ENCODE assay signal across 19 mouse cellular contexts in the genomic region with DNA sequence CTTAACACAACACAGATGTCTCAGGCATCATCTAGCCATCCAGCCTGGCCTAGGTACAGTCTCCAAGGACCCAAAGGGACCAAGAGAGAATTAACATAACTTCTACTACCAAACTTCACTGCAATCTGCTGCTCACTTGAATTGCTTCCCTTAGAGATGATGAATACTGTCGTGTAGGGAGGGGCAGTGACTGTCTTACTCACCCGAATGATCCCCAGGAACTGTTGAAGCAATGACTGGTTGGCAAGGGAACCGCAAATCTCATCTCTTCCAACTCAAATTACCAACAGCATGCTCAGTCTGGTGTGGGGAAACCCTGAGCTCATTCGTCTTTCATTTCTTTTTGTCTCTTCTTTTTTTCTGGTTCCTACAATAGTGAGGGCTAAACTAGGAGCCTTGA.
DNase-seq lines count a peak whose midpoint lies in the region; ATAC-seq lines count a peak whose summit lies in the region.
"Had no signal": no experiment of that assay in that cellular context is flagged by ENCODE, and none has a peak within 500 bp of the region (broad histone marks: within the 10 kb centered on the region; RNA-seq: fewer than 3 reads in every experiment).

No protein-coding gene starts in this region.

- DNase-seq in frontal cortex, postnatal 25 days (ENCODE audit: low spot score in 2 of 2) = no peak
- peak; percentile 85 for DNase-seq in 3T3-L1 (ENCODE audit: low read depth, low spot score)
- peak; percentile 23 for DNase-seq in 416B (ENCODE audit: low read depth)
- DNase-seq in adipocyte (ENCODE audit: low spot score) = peak; percentile 48
- DNase-seq in spleen, adult 18-20 months = no peak
- DNase-seq in thymus, postnatal 14 days = no peak
- DNase-seq: cerebellum, adult 18-20 months; cerebellum, postnatal 10 days; gastrocnemius, adult 2 months; gastrocnemius, postnatal 36 days; heart, adult 18-20 months; heart, postnatal 10 days; heart, postnatal 4 days; kidney, adult 8-10 months had no signal

- peak; percentile 73 for ATAC-seq in frontal cortex, adult (ENCODE audit: low TSS enrichment)
- ATAC-seq: forebrain, embryonic 13.5 days; hindbrain, embryonic 16.5 days; inflammation-experienced regulatory T-cells, adult 6 months; intestine, postnatal 0 days had no signal

Comparison
In these comparisons a context has a peak if more than half of its experiments do, and no peak if none do; other contexts are left out.
1. DNase-seq: peak in 3T3-L1 (single experiment), 416B (single experiment) and adipocyte (single experiment); none in frontal cortex, postnatal 25 days (0 of 2), spleen, adult 18-20 months (0 of 2) and thymus, postnatal 14 days (single experiment).